Mouse (Mus musculus): ENCODE measurements around the gene Tial1. TPM values are rescaled to one million over a fixed set of nuclear protein-coding genes. Genes with fewer than 3 reads are reported as not detected.

The Tial1 gene
- 151 to 155 TPM (median 152 TPM) in 4 replicates for total RNA-seq (2023; ENCODE audit: inconsistent age)

GRCm38 (mm10) chr7:128461285-128462215 is at the start of gene Tial1:
Gene Tial1 (minus strand): TSS chr7:128461717.

GRCm38 (mm10) chr7:128417930-128418779 is 43.4 kb downstream of the Tial1 start, which contains the start of gene Rgs10:
Gene Rgs10 (minus strand): TSS chr7:128418758.

Other genes with a start within 250 kb of the Tial1 start
- 27.8 to 32.3 TPM (median 31.6 TPM) in 4 replicates for gene Armc5, start 224.4 kb downstream of the Tial1 start, total RNA-seq (2023; ENCODE audit: inconsistent age)
- 4.1 to 4.6 TPM (median 4.3 TPM) in 4 replicates for gene 9130023H24Rik, start 223.7 kb downstream of the Tial1 start, total RNA-seq (2023; ENCODE audit: inconsistent age)
- gene Tgfb1i1, start 214.9 kb downstream of the Tial1 start, total RNA-seq (2023; ENCODE audit: inconsistent age) = 2.6 to 4.1 TPM (median 3.0 TPM) in 4 replicates
- not detected in 4 replicates for gene Slc5a2, start 196.1 kb downstream of the Tial1 start, total RNA-seq (2023; ENCODE audit: inconsistent age)
- 24.6 to 29.5 TPM (median 28.1 TPM) in 4 replicates for gene BC017158, start 163.5 kb downstream of the Tial1 start, total RNA-seq (2023; ENCODE audit: inconsistent age)
- 28.3 to 36.7 TPM (median 31.9 TPM) in 4 replicates for gene Rgs10, start 43.0 kb downstream of the Tial1 start, total RNA-seq (2023; ENCODE audit: inconsistent age)
- gene Bag3, start 61.9 kb upstream of the Tial1 start, total RNA-seq (2023; ENCODE audit: inconsistent age) = 1.7 to 4.1 TPM (median 2.6 TPM) in 4 replicates
- 77.0 to 89.2 TPM (median 79.3 TPM) in 4 replicates for gene Inpp5f, start 149.6 kb upstream of the Tial1 start, total RNA-seq (2023; ENCODE audit: inconsistent age)